Mouse (Mus musculus) hindbrain, postnatal 0 days (tissue): ENCODE results near the gene Acsl5. TPM values are rescaled to one million over a fixed set of nuclear protein-coding genes. Genes with fewer than 3 reads are reported as not detected.

Source experiments
- ATAC-seq: fragments of 200-750 bp; cut with Nextera tagmentation; 2 replicates; pipeline ENCODE4 v1.8.0; 2017; ENCODE audit warnings: mild to moderate bottlenecking, moderate TSS enrichment, moderate library complexity
- DNase-seq: peaks from one replicate; pipeline ENCODE4 v3.0.0-alpha.2; 2015; ENCODE audit warnings: low spot score
- H3K27ac ChIP-seq: fragments of 300-500 bp; sonication (generic); 2 replicates; pipeline ENCODE4 v1.5.1; 2014; ENCODE audit warnings: mild to moderate bottlenecking
- H3K27me3 ChIP-seq: fragments of 300-500 bp; sonication (generic); 2 replicates; pipeline ENCODE4 v1.6.1; 2014; ENCODE audit warnings: low read length, mixed read lengths; ENCODE audit not compliant: insufficient read depth
- H3K36me3 ChIP-seq: fragments of 300-500 bp; sonication (generic); 2 replicates; pipeline ENCODE4 v1.6.1; 2014; ENCODE audit warnings: low read length, mixed read lengths; ENCODE audit not compliant: insufficient read depth
- H3K4me1 ChIP-seq: fragments of 300-500 bp; sonication (generic); 2 replicates; pipeline ENCODE4 v1.6.1; 2014; ENCODE audit warnings: antibody characterized with exemption, low read length, mixed read lengths; ENCODE audit not compliant: insufficient read depth
- H3K4me2 ChIP-seq: fragments of 300-500 bp; sonication (generic); 2 replicates; pipeline ENCODE4 v1.6.1; 2014; ENCODE audit warnings: low read depth, mild to moderate bottlenecking, low read length, moderate library complexity, mixed read lengths
- H3K4me3 ChIP-seq: fragments of 300-500 bp; sonication (generic); 2 replicates; pipeline ENCODE4 v1.5.1; 2014; ENCODE audit warnings: low read length
- H3K9ac ChIP-seq: fragments of 300-500 bp; sonication (generic); replicated peaks from 2 replicates; pipeline ENCODE4 v1.6.1; 2014; ENCODE audit warnings: mild to moderate bottlenecking, low read length, moderate library complexity, mixed read lengths
- H3K9me3 ChIP-seq: fragments of 300-500 bp; sonication (generic); 2 replicates; pipeline ENCODE4 v1.6.1; 2016; ENCODE audit warnings: low read length, mixed read lengths
- CTCF ChIP-seq: IDR thresholded peaks from 2 replicates; pipeline ENCODE4 v1.5.1; 2016; ENCODE audit warnings: antibody characterized with exemption, control low read depth, low read depth
- WGBS: fragments of 180-500 bp; shearing (Covaris S2); extraction: QIAGEN DNeasy Blood & Tissue Kit; methylation state at CpG from one replicate; pipeline ENCODE4 v1.1.7; 2014; 5-methylcytosine and 5-hydroxymethylcytosine counted together
- polyA plus RNA-seq: library from polyadenylated mRNA; unstranded; fragments of >200 nt; fragmentation: Nextera tagmentation; extraction: Ambion mirVana; gene quantifications from 2 replicates; pipeline ENCODE4 v1.2.1, GENCODE M21; 2015
- total RNA-seq: library from RNA; depleted of rRNA; stranded (reverse); fragments of >200 nt; gene quantifications from 2 replicates; pipeline ENCODE4 v1.2.3, GENCODE M21; 2014

The Acsl5 gene
- total and polyA plus RNA-seq, 2 experiments from 2014 or later, result 13.2 to 15.6 TPM

GRCm38 (mm10) chr19:55293175-55293574 lies 41.4 kb downstream of the Acsl5 start:
- no peak for TF ChIP-seq CTCF
- Histone ChIP-seq H3K27ac (no peak overlapping the region), H3K4me1 (no peaks in the 10 kb centered on the region), H3K9ac (no peak overlapping the region), H3K4me2 (no peak overlapping the region), H3K9me3 (no peaks in the 10 kb centered on the region), H3K36me3 (peaks cover 9% of the 10 kb centered on the region; the same call in 1 of the 2 replicates), H3K27me3 (no peaks in the 10 kb centered on the region), H3K4me3 (no peak overlapping the region)
- ATAC-seq, result no peak
- 40% methylated on average over 4 of the region's 4 CpGs for WGBS
- DNase-seq, result no peak

- no peak overlapping the region for H3K4me3 ChIP-seq
- H3K9ac ChIP-seq, result no peak overlapping the region
- no peaks in the 10 kb centered on the region for H3K4me1 ChIP-seq
- DNase-seq (no peak), ATAC-seq (no peak)
- H3K4me2 ChIP-seq, result no peak overlapping the region
- no peaks in the 10 kb centered on the region for H3K9me3 ChIP-seq
- H3K27ac ChIP-seq, result no peak overlapping the region
- WGBS, result 93% methylated on average over 9 of the region's 9 CpGs
- TF ChIP-seq CTCF, result no peak
- peaks cover 9% of the 10 kb centered on the region; the same call in 1 of the 2 replicates for H3K36me3 ChIP-seq
- H3K27me3 ChIP-seq, result no peaks in the 10 kb centered on the region
Observed at GRCm38 (mm10) chr19:55295075-55295474, 43.3 kb downstream of the Acsl5 start.

GRCm38 (mm10) chr19:55295556-55295955 lies 43.8 kb downstream of the Acsl5 start:
- H3K4me3 ChIP-seq, result no peak overlapping the region
- no peak overlapping the region for H3K9ac ChIP-seq
- H3K27ac ChIP-seq, result no peak overlapping the region
- ATAC-seq, result no peak
- H3K36me3 ChIP-seq, result peaks cover 9% of the 10 kb centered on the region; the same call in 1 of the 2 replicates
- H3K4me1 ChIP-seq, result no peaks in the 10 kb centered on the region
- H3K9me3 ChIP-seq, result no peaks in the 10 kb centered on the region
- DNase-seq, result no peak
- H3K4me2 ChIP-seq, result no peak overlapping the region
- no peaks in the 10 kb centered on the region for H3K27me3 ChIP-seq
- 88% methylated on average over 3 of the region's 3 CpGs for WGBS
- TF ChIP-seq CTCF, result no peak

GRCm38 (mm10) chr19:55296301-55296700 lies 44.6 kb downstream of the Acsl5 start:
- 95% methylated on average over 2 of the region's 2 CpGs for WGBS
- no peak overlapping the region for H3K4me3 ChIP-seq
- H3K4me1 ChIP-seq, result no peaks in the 10 kb centered on the region
- H3K36me3 ChIP-seq, result peaks cover 13% of the 10 kb centered on the region; the same call in 1 of the 2 replicates
- no peaks in the 10 kb centered on the region for H3K27me3 ChIP-seq
- DNase-seq (no peak), ATAC-seq (no peak)
- TF ChIP-seq CTCF, result no peak
- no peak overlapping the region for H3K4me2 ChIP-seq
- H3K27ac ChIP-seq, result no peak overlapping the region
- no peaks in the 10 kb centered on the region for H3K9me3 ChIP-seq
- no peak overlapping the region for H3K9ac ChIP-seq

- no peak overlapping the region for H3K27ac ChIP-seq
- no peaks in the 10 kb centered on the region for H3K9me3 ChIP-seq
- TF ChIP-seq CTCF, result no peak
- ATAC-seq (no peak), DNase-seq (no peak)
- no peaks in the 10 kb centered on the region for H3K27me3 ChIP-seq
- 99% methylated on average over 2 of the region's 2 CpGs for WGBS
- H3K9ac ChIP-seq, result no peak overlapping the region
- no peaks in the 10 kb centered on the region for H3K4me1 ChIP-seq
- H3K4me2 ChIP-seq, result no peak overlapping the region
- H3K36me3 ChIP-seq, result peaks cover 22% of the 10 kb centered on the region
- H3K4me3 ChIP-seq, result no peak overlapping the region
Observed at GRCm38 (mm10) chr19:55297489-55297888, 45.8 kb downstream of the Acsl5 start.

- H3K36me3 ChIP-seq, result peaks cover 26% of the 10 kb centered on the region
Observed at GRCm38 (mm10) chr19:55297961-55298360, 46.2 kb downstream of the Acsl5 start.

GRCm38 (mm10) chr19:55299378-55299777 lies 47.6 kb downstream of the Acsl5 start:
- no peak for TF ChIP-seq CTCF
- Histone ChIP-seq H3K27me3 (no peaks in the 10 kb centered on the region), H3K4me3 (no peak overlapping the region), H3K4me1 (no peaks in the 10 kb centered on the region), H3K27ac (no peak overlapping the region), H3K9me3 (no peaks in the 10 kb centered on the region), H3K36me3 (peaks cover 31% of the 10 kb centered on the region), H3K4me2 (no peak overlapping the region), H3K9ac (no peak overlapping the region)
- DNase-seq, result no peak
- 85% methylated on average over 1 of the region's 1 CpGs for WGBS
- no peak for ATAC-seq

More at GRCm38 (mm10) chr19:55297961-55298360, 46.2 kb downstream of the Acsl5 start:
- no peak for TF ChIP-seq CTCF
- Histone ChIP-seq H3K27me3 (no peaks in the 10 kb centered on the region), H3K4me3 (no peak overlapping the region), H3K4me2 (no peak overlapping the region), H3K27ac (no peak overlapping the region), H3K4me1 (no peaks in the 10 kb centered on the region), H3K9ac (no peak overlapping the region), H3K9me3 (no peaks in the 10 kb centered on the region)
- no peak for ATAC-seq
- no peak for DNase-seq
- WGBS, result 86% methylated on average over 5 of the region's 5 CpGs
